Mouse (Mus musculus): ENCODE data around the gene Vmn2r103. TPM values are rescaled to one million over a fixed set of nuclear protein-coding genes. Genes with fewer than 3 reads are reported as not detected.

Vmn2r103 gene
- not detected for polyA plus RNA-seq (2014; fragmentation: Illumina TruSeq; extraction: RNeasy Lipid Tissue Mini Kit (QIAGEN cat#74804); ENCODE audit: low read depth, low replicate concordance)

DNA sequence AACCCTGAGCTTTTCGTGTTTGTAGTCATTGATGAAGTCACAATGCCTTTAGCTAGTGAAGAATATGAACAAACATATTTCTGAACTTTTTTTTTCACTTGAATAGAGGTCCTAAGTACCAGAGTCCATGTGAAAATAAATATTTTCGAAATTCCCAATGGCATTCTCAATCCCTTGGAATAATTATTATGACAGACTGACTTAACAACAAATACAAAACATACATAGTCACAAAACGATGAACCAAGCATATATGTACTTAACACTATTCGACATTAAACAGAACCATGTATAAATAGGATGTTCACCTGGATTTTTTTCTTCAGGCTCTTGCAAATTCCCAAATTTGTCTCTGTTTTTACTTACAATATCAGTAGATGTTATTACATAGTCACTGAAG lies at the start of gene Vmn2r103:
Gene Vmn2r103, plus strand, starts transcription at position 301 of the 400 bp plus-strand sequence.

Other genes starting within 250 kb of the Vmn2r103 start
- not detected for gene Vmn2r101, start 196.1 kb upstream of the Vmn2r103 start, polyA plus RNA-seq (2014; fragmentation: Illumina TruSeq; extraction: RNeasy Lipid Tissue Mini Kit (QIAGEN cat#74804); ENCODE audit: low read depth, low replicate concordance)
- not detected for gene Vmn2r102, start 113.0 kb upstream of the Vmn2r103 start, polyA plus RNA-seq (2014; fragmentation: Illumina TruSeq; extraction: RNeasy Lipid Tissue Mini Kit (QIAGEN cat#74804); ENCODE audit: low read depth, low replicate concordance)